ENCODE assay signal across 17 mouse cellular contexts in the genomic region with DNA sequence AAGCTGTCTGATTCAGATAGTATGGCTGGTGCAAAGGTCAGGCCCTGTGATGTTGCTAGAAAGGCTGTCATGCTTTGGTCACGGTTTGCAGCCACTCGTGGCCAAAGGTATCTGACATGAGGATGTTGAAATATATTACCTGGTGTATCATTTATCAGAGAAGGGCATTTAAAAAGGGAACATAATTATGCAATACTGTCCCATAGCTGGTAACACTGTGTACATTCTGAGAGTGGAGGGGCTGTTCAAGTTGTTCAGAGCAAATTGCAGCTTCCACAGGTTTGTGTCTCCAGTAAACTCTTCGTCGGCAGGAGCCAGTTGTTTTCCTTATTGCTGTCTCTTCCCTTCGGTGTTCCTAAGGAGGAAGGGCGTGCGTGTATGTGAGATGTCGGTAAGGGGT.
"Had no signal": no experiment of that assay in that cellular context is flagged by ENCODE, and none has a peak within 500 bp of the region (broad histone marks: within the 10 kb centered on the region; RNA-seq: fewer than 3 reads in every experiment).

No protein-coding gene starts in this region.

- ATAC-seq: hindbrain, postnatal 0 days; midbrain, embryonic 15.5 days had no signal

- H3K4me2 ChIP-seq: limb, embryonic 12.5 days; liver, embryonic 13.5 days; lung, embryonic 15.5 days; midbrain, embryonic 11.5 days; midbrain, embryonic 15.5 days; neural tube, embryonic 12.5 days had no signal

- DNase-seq: kidney, adult 11 months; kidney, adult 9 months; kidney, postnatal 36 days; liver, embryonic 13.5 days; retina, postnatal 1 day; right cerebral cortex, postnatal 14 days; thymus, adult 2 months; thymus, postnatal 25 days had no signal

- H3K27me3 ChIP-seq: liver, embryonic 13.5 days; lung, embryonic 15.5 days; midbrain, embryonic 15.5 days; neural tube, embryonic 12.5 days had no signal

- H3K4me3 ChIP-seq: limb, embryonic 12.5 days; liver, embryonic 13.5 days; lung, embryonic 15.5 days; megakaryocyte, embryonic 14.5 days; midbrain, embryonic 15.5 days; neural tube, embryonic 12.5 days had no signal

- H3K36me3 ChIP-seq: limb, embryonic 12.5 days; lung, embryonic 15.5 days; midbrain, embryonic 15.5 days; neural tube, embryonic 12.5 days had no signal

- H3K9me3 ChIP-seq: limb, embryonic 12.5 days; liver, embryonic 13.5 days; lung, embryonic 15.5 days; megakaryocyte, embryonic 14.5 days; midbrain, embryonic 15.5 days; neural tube, embryonic 12.5 days had no signal

- H3K27ac ChIP-seq: hindbrain, postnatal 0 days; kidney, postnatal 0 days; limb, embryonic 12.5 days; liver, embryonic 13.5 days; lung, embryonic 15.5 days; macrophage; midbrain, embryonic 15.5 days; neural tube, embryonic 12.5 days had no signal

- H3K9ac ChIP-seq: limb, embryonic 12.5 days; liver, embryonic 13.5 days; lung, embryonic 15.5 days; midbrain, embryonic 15.5 days; neural tube, embryonic 12.5 days had no signal

- H3K4me1 ChIP-seq: neural tube, embryonic 12.5 days had no signal
